In genomic region chr9:71612981-71613380, GRCm38 (mm10) we compare ENCODE assay signal across 10 mouse cellular contexts. TPM values are rescaled to one million over a fixed set of nuclear protein-coding genes. Genes with fewer than 3 reads are reported as not detected.
DNase-seq lines count a peak whose midpoint lies in the region; ATAC-seq lines count a peak whose summit lies in the region.
"Had no signal": no experiment of that assay in that cellular context is flagged by ENCODE, and none has a peak within 500 bp of the region (broad histone marks: within the 10 kb centered on the region; RNA-seq: fewer than 3 reads in every experiment).

No protein-coding gene starts in this region.

- peak; percentile 36 for DNase-seq in limb, embryonic 11.5 days (ENCODE audit: low spot score)
- DNase-seq in limb, embryonic 10.5 days (ENCODE audit: low spot score) = no peak
- DNase-seq in ES-CJ7 (ENCODE audit: low read depth, low spot score) (peak; percentile 64), MN1 (ENCODE audit: low spot score) (no peak)
- DNase-seq in naive thymus-derived CD4-positive, alpha-beta T cell, adult 2 months (ENCODE audit: low read depth) = peak; percentile 37
- DNase-seq in c-Kit-positive CD71-positive TER-119-positive erythroid progenitor cells, embryonic 14.5 days (ENCODE audit: low spot score) = no peak
- DNase-seq: adrenal gland, postnatal 25 days had no signal

- no peaks in the 10 kb centered on the region for H3K36me3 ChIP-seq in limb, embryonic 11.5 days (ENCODE audit: control insufficient read depth, insufficient read depth, low read length)
- no peaks in the 10 kb centered on the region for H3K36me3 ChIP-seq in limb, embryonic 10.5 days
- H3K36me3 ChIP-seq: forebrain, embryonic 12.5 days had no signal

- H3K9me3 ChIP-seq in limb, embryonic 11.5 days (ENCODE audit: control insufficient read depth, low read length) = no peaks in the 10 kb centered on the region
- no peaks in the 10 kb centered on the region for H3K9me3 ChIP-seq in limb, embryonic 10.5 days (replicated peaks)
- H3K9me3 ChIP-seq: forebrain, embryonic 12.5 days; megakaryocyte, embryonic 14.5 days had no signal

- no peak overlapping the region for H3K27ac ChIP-seq in limb, embryonic 11.5 days (replicated peaks; ENCODE audit: low read depth, low read length)
- H3K27ac ChIP-seq in limb, embryonic 10.5 days = no peak overlapping the region
- H3K27ac ChIP-seq: forebrain, embryonic 12.5 days had no signal

- no peak for ATAC-seq in limb, embryonic 11.5 days (ENCODE audit: insufficient number of reproducible peaks, low FRiP score, low TSS enrichment, low read depth)
- peak; percentile 42; the same call in 1 of the 2 replicates for ATAC-seq in common myeloid progenitor, adult 5-6 weeks (replicated peaks; ENCODE audit: low read depth, poor library complexity, severe bottlenecking)

- no peak overlapping the region for H3K9ac ChIP-seq in limb, embryonic 11.5 days (ENCODE audit: low read length)
- H3K9ac ChIP-seq: forebrain, embryonic 12.5 days had no signal

- 80% methylated on average over 6 of the region's 6 CpGs for WGBS in limb, embryonic 11.5 days
- 79% methylated on average over 5 of the region's 6 CpGs for WGBS in limb, embryonic 10.5 days

- no peak overlapping the region for H3K4me2 ChIP-seq in limb, embryonic 11.5 days (ENCODE audit: low read depth, severe bottlenecking)
- H3K4me2 ChIP-seq: forebrain, embryonic 12.5 days had no signal

- H3K4me1 ChIP-seq in limb, embryonic 11.5 days (ENCODE audit: control insufficient read depth, insufficient read depth, low read length) = 0 out of 2 replicates have a peak, but pooled peaks cover 3% of the 10 kb centered on the region
- H3K4me1 ChIP-seq in limb, embryonic 10.5 days = peaks cover 11% of the 10 kb centered on the region
- H3K4me1 ChIP-seq: forebrain, embryonic 12.5 days had no signal

- H3K27me3 ChIP-seq in limb, embryonic 11.5 days (ENCODE audit: control insufficient read depth, insufficient read depth, low read length) = no peaks in the 10 kb centered on the region
- H3K27me3 ChIP-seq in limb, embryonic 10.5 days (ENCODE audit: low read depth, poor library complexity, severe bottlenecking) = no peaks in the 10 kb centered on the region
- H3K27me3 ChIP-seq: forebrain, embryonic 12.5 days had no signal

- H3K4me3 ChIP-seq in limb, embryonic 11.5 days (ENCODE audit: low read depth, low read length) = no peak overlapping the region
- H3K4me3 ChIP-seq in limb, embryonic 10.5 days = no peak overlapping the region
- H3K4me3 ChIP-seq: forebrain, embryonic 12.5 days; megakaryocyte, embryonic 14.5 days had no signal

RNA-seq across cellular contexts. Expression of gene Myzap, which starts 20.8 kb away (rescaled TPM):
- 6.6 and 8.0 TPM in 2 replicates for polyA plus RNA-seq in limb, embryonic 11.5 days (2014; fragmentation: Nextera tagmentation; extraction: Ambion mirVana)
- polyA plus RNA-seq in limb, embryonic 10.5 days (2016; fragmentation: Nextera tagmentation; extraction: Ambion mirVana) = 4.7 and 5.8 TPM in 2 replicates
- total RNA-seq in common myeloid progenitor, adult 5-6 weeks (2017) = 0.27 TPM in 1 of 2 replicates, not detected in the other

Comparison
In these comparisons a context has a peak if more than half of its experiments do, and no peak if none do; other contexts are left out.
1. DNase-seq: peak in limb, embryonic 11.5 days (single experiment), ES-CJ7 (single experiment) and naive thymus-derived CD4-positive, alpha-beta T cell, adult 2 months (single experiment); none in limb, embryonic 10.5 days (single experiment), c-Kit-positive CD71-positive TER-119-positive erythroid progenitor cells, embryonic 14.5 days (single experiment) and MN1 (single experiment).